Mouse (Mus musculus) limb, embryonic 14.5 days (tissue): ENCODE data around the gene Ugt1a8. TPM values are rescaled to one million over a fixed set of nuclear protein-coding genes. Genes with fewer than 3 reads are reported as not detected.

ENCODE experiments used
- ATAC-seq: fragments of 200-750 bp; cut with Nextera tagmentation; 2 replicates; pipeline ENCODE4 v1.8.0; 2017; ENCODE audit warnings: low read depth, moderate number of reproducible peaks, moderate TSS enrichment; ENCODE audit not compliant: low FRiP score
- DNase-seq: peaks from one replicate; pipeline ENCODE4 v3.0.0-alpha.2; 2015; ENCODE audit warnings: low spot score
- H3K27ac ChIP-seq: fragments of 300-500 bp; sonication (generic); replicated peaks from 2 replicates; pipeline ENCODE4 v1.5.1; 2014; ENCODE audit warnings: low read depth, mild to moderate bottlenecking, low read length, moderate library complexity, mixed read lengths
- H3K27me3 ChIP-seq: fragments of 300-500 bp; sonication (generic); 2 replicates; pipeline ENCODE4 v1.6.1; 2014; ENCODE audit warnings: low read length, mixed read lengths; ENCODE audit not compliant: control insufficient read depth, insufficient read depth
- H3K36me3 ChIP-seq: fragments of 300-500 bp; sonication (generic); 2 replicates; pipeline ENCODE4 v1.6.1; 2014; ENCODE audit warnings: mild to moderate bottlenecking, low read length, moderate library complexity, mixed read lengths; ENCODE audit not compliant: control insufficient read depth, insufficient read depth
- H3K4me1 ChIP-seq: fragments of 300-500 bp; sonication (generic); 2 replicates; pipeline ENCODE4 v1.6.1; 2014; ENCODE audit warnings: antibody characterized with exemption, low read length, mixed read lengths; ENCODE audit not compliant: control insufficient read depth, insufficient read depth
- H3K4me2 ChIP-seq: fragments of 300-500 bp; sonication (generic); replicated peaks from 2 replicates; pipeline ENCODE4 v1.6.1; 2014; ENCODE audit warnings: low read depth, mild to moderate bottlenecking, low read length, moderate library complexity; ENCODE audit not compliant: severe bottlenecking
- H3K4me3 ChIP-seq: fragments of 300-500 bp; sonication (generic); replicated peaks from 2 replicates; pipeline ENCODE4 v1.5.1; 2014; ENCODE audit warnings: low read length
- H3K9ac ChIP-seq: fragments of 300-500 bp; sonication (generic); 2 replicates; pipeline ENCODE4 v1.6.1; 2014; ENCODE audit warnings: mild to moderate bottlenecking, low read depth, low read length, moderate library complexity; ENCODE audit not compliant: severe bottlenecking
- H3K9me3 ChIP-seq: fragments of 300-500 bp; sonication (generic); 2 replicates; pipeline ENCODE4 v1.6.1; 2016; ENCODE audit warnings: low read length; ENCODE audit not compliant: control insufficient read depth
- POLR2A ChIP-seq: fragments of 200-500 bp; IDR thresholded peaks from 2 replicates; pipeline ENCODE4 v1.8.0; 2012; ENCODE audit warnings: inconsistent platforms, mild to moderate bottlenecking, moderate library complexity, borderline replicate concordance; ENCODE audit not compliant: insufficient read depth, insufficient read length; ENCODE audit errors: extremely low read depth
- WGBS: fragments of 180-500 bp; shearing (Covaris S2); extraction: QIAGEN DNeasy Blood & Tissue Kit; methylation state at CpG from one replicate; pipeline ENCODE4 v1.1.7; 2014; 5-methylcytosine and 5-hydroxymethylcytosine counted together
- polyA plus RNA-seq, 2 experiments: library from polyadenylated mRNA; depleted of rRNA in 1 of 2; stranded (reverse) in 1 of 2; unstranded in 1 of 2; fragments of >200 nt; fragmentation: Nextera tagmentation in 1 of 2; extraction: Ambion mirVana in 1 of 2; gene quantifications; 2 replicates each; pipeline versions ENCODE4 v1.2.1 to v1.2.3; 2012 to 2014

Ugt1a8 gene
- polyA plus RNA-seq, 2 experiments = not detected

DNA sequence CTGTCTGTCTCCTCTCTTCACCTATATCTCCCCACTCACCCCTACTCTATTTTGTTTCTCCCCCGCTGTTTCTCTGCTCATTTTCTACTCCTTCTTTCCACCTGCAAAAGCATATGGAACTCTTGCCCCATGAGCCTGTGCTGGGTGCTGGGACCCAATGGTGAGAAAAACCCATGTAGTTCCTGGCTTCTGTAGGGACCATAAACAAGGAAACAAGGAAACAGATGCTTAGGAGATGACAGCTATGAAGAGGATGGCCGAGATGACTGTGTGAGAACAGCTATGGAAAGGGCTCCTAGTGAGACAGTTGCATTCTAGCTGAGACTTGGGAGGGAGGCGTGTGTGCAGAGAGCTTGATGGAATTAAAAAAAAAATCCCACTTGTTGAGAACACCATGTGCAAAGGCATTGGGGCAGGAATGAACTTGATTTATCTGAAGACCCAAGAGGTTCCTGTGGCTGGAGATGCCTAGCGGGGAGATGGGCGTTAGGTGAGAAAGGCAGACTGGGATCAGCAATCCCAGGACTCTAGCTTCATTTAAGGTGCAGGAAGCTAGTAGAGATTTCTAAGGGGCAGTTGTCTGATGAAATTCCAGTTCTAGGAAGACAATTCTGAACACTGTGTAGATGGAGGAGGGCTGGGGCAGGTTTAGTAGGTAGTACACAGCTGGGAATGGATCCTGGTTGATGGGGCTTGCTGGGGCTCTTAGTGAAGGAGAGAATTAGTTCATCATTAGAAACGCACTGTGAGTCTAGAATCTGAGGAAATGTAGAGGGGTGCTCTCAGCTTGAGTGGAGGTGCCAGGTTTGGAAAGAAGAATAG lies 143.6 kb downstream of the Ugt1a8 start:
- Histone ChIP-seq H3K9me3 (peaks cover 97% of the 10 kb centered on the region), H3K4me2 (no peak overlapping the region), H3K27ac (no peak overlapping the region), H3K27me3 (no peaks in the 10 kb centered on the region), H3K9ac (no peak overlapping the region), H3K4me1 (no peaks in the 10 kb centered on the region), H3K36me3 (no peaks in the 10 kb centered on the region), H3K4me3 (no peak overlapping the region)
- no peak for TF ChIP-seq POLR2A
- 73% methylated on average over 6 of the region's 6 CpGs for WGBS
- no peak for DNase-seq
- ATAC-seq = no peak

GRCm38 (mm10) chr1:88231803-88232499 lies 144.3 kb downstream of the Ugt1a8 start:
- Histone ChIP-seq H3K36me3 (no peaks in the 10 kb centered on the region), H3K27ac (no peak overlapping the region), H3K4me2 (no peak overlapping the region), H3K4me1 (no peaks in the 10 kb centered on the region), H3K9me3 (peaks cover 95% of the 10 kb centered on the region), H3K4me3 (no peak overlapping the region), H3K9ac (no peak overlapping the region), H3K27me3 (no peaks in the 10 kb centered on the region)
- ATAC-seq = no peak
- DNase-seq = no peak
- WGBS = 67% methylated on average over 7 of the region's 7 CpGs
- TF ChIP-seq POLR2A = no peak

GRCm38 (mm10) chr1:88232664-88233380 lies 145.2 kb downstream of the Ugt1a8 start:
- H3K27ac ChIP-seq = no peak overlapping the region
- H3K4me2 ChIP-seq = no peak overlapping the region
- H3K4me3 ChIP-seq = no peak overlapping the region
- peaks cover 96% of the 10 kb centered on the region for H3K9me3 ChIP-seq
- no peaks in the 10 kb centered on the region for H3K36me3 ChIP-seq
- no peak overlapping the region for H3K9ac ChIP-seq
- no peaks in the 10 kb centered on the region for H3K27me3 ChIP-seq
- DNase-seq = no peak
- no peak for TF ChIP-seq POLR2A
- WGBS = 53% methylated on average over 3 of the region's 3 CpGs
- H3K4me1 ChIP-seq = no peaks in the 10 kb centered on the region
- no peak for ATAC-seq

DNA sequence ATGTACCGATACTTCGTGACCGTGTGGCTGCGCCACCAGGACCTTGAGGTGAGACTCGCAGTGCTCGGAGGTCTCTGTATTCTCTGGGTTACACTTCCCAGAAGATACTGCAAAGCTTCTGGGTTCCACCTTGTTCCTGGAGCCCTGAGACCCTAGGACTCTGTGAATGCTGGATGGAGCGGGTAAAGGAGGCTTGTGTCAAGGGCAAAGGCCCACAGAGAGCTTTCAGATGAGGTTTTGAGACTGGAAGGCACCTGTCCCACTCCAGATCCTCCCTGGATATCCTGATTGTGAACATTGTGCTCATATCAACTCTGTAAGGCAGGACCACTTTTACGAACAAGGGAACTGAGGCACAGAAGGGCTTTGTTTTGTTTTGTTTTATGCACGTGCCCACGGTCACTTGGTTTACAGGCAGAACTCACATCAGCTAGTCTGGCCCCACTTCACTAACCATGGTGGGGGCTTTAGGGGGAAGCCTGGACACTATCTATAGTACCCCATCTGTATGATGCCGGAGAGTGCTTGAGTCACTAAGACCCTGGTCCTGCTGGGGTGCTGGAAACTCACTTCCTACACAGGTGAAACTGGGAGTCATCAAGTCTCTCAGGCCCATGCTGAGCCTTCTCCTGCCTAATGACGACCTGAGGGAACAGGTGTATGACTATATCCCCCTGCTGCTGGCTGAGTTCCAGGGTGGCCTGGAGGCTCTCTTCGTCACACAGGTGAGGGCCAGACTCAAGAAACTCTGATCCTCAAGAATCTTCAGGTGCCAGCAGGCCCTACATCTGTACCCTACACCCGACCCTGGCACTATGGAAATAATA lies 146.0 kb downstream of the Ugt1a8 start:
- DNase-seq = no peak
- H3K27me3 ChIP-seq = no peaks in the 10 kb centered on the region
- ATAC-seq = no peak
- 67% methylated on average over 14 of the region's 14 CpGs for WGBS
- no peak for TF ChIP-seq POLR2A
- H3K4me1 ChIP-seq = no peaks in the 10 kb centered on the region
- no peaks in the 10 kb centered on the region for H3K36me3 ChIP-seq
- H3K9me3 ChIP-seq = peaks cover 96% of the 10 kb centered on the region
- H3K4me2 ChIP-seq = no peak overlapping the region
- H3K4me3 ChIP-seq = no peak overlapping the region
- no peak overlapping the region for H3K9ac ChIP-seq
- H3K27ac ChIP-seq = no peak overlapping the region
